Mouse (Mus musculus): ENCODE results near the gene Has1.

DNA sequence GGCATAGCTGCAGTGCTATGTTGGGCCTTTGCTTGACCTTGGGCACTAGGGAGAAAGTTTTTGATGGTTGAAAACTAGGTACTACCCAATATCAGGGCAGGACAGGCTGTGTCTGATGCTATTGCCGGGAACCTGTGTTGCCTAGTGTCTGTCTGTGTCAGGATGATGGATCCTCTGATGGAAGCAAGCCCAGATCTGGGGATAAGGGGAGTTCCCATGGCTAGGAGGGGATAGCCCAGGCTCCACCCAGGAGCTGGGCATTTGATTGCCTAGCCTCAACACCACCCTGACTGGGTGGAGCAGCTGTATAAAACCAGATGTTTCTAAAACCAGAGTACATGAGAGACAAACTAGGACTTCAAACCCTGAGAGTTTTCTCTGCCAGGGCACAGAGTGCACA lies 1.6 kb upstream of the Has1 start:
- TF ChIP-seq ZNF384 (IDR thresholded peaks at IDR 0.05; ENCODE audit: low read depth, low read length) (no peak), ZC3H11A (IDR thresholded peaks at IDR 0.05; ENCODE audit: borderline replicate concordance, low read depth, low read length) (no peak)
